Mouse (Mus musculus) myocyte (in vitro differentiated cells): Measurements from ENCODE around the gene Rpp25.

ENCODE experiments used
- POLR2A ChIP-seq: IDR thresholded peaks from one replicate; pipeline ENCODE4 v1.6.1; 2011; ENCODE audit warnings: low read depth, mild to moderate bottlenecking, control low read depth, moderate library complexity; ENCODE audit not compliant: insufficient read length
- TCF12 ChIP-seq: IDR thresholded peaks from one replicate; pipeline ENCODE4 v1.6.1; 2011; ENCODE audit warnings: mild to moderate bottlenecking, control low read depth; ENCODE audit not compliant: poor library complexity, insufficient read depth, severe bottlenecking
- USF1 ChIP-seq: IDR thresholded peaks from one replicate; pipeline ENCODE4 v1.6.1; 2011; ENCODE audit warnings: low read depth, mild to moderate bottlenecking, control low read depth, moderate library complexity

GRCm38 (mm10) chr9:57503622-57504380 lies at the start of gene Rpp25:
- TF ChIP-seq TCF12: no peak
- no peak for TF ChIP-seq POLR2A
- TF ChIP-seq USF1: no peak
